Mouse (Mus musculus) monocyte, adult 59 days (primary cell): ENCODE results near the gene Golga2. TPM values are rescaled to one million over a fixed set of nuclear protein-coding genes. Genes with fewer than 3 reads are reported as not detected.

Source experiments
- total RNA-seq, 2 experiments: library from RNA; stranded (reverse); gene quantifications; one replicate each; pipeline ENCODE4 v1.2.4; 2023

Gene Golga2
- total RNA-seq = 10 to 100 TPM; 47.1 to 53.2 TPM

GRCm38 (mm10) chr2:32287334-32287840, at the start of gene Golga2:
Gene Golga2, plus strand, starts transcription at chr2:32287384.

GRCm38 (mm10) chr2:32259657-32260417, 27.3 kb upstream of the Golga2 start, which contains the start of gene Uck1:
Gene Uck1, minus strand, starts transcription at chr2:32260159.

GRCm38 (mm10) chr2:32287923-32288367, 761 bp downstream of the Golga2 start, which contains the start of gene Swi5:
Gene Swi5, minus strand, starts transcription at chr2:32288075.

GRCm38 (mm10) chr2:32352151-32353006, 65.2 kb downstream of the Golga2 start, which contains the start of gene Ciz1:
Gene Ciz1, plus strand, starts transcription at chr2:32352327.

GRCm38 (mm10) chr2:32353007-32353542, 65.9 kb downstream of the Golga2 start, which contains the start of gene Dnm1:
Gene Dnm1, minus strand, starts transcription at chr2:32353338.

Other genes with a start within 250 kb of the Golga2 start
- 10 to 100 TPM; 29.6 to 32.6 TPM for gene Fam78a, start 202.5 kb upstream of the Golga2 start, total RNA-seq
- gene Plpp7, start 191.9 kb upstream of the Golga2 start, total RNA-seq = 1 to 10 TPM in 1 of 2 experiments, under 1 TPM in 1; 0.79 to 1.9 TPM
- 10 to 100 TPM; 51.4 to 53.6 TPM for gene Prrc2b, start 136.3 kb upstream of the Golga2 start, total RNA-seq
- gene Pomt1, start 50.8 kb upstream of the Golga2 start, total RNA-seq = 10 to 100 TPM; 12.7 to 14.4 TPM
- gene Uck1, start 27.2 kb upstream of the Golga2 start, total RNA-seq = 10 to 100 TPM; 44.1 to 49.4 TPM
- 10 to 100 TPM; 72.0 to 75.6 TPM for gene Swi5, start 691 bp downstream of the Golga2 start, total RNA-seq
- gene Ciz1, start 64.9 kb downstream of the Golga2 start, total RNA-seq = 100 to 1,000 TPM in 1 of 2 experiments, 10 to 100 TPM in 1; 97.5 to 110 TPM
- under 1 TPM; 0.55 to 0.79 TPM for gene Dnm1, start 66.0 kb downstream of the Golga2 start, total RNA-seq
- gene 1110008P14Rik, start 94.6 kb downstream of the Golga2 start, total RNA-seq = 10 to 100 TPM; 17.3 to 23.5 TPM
- gene Lcn2, start 100.9 kb downstream of the Golga2 start, total RNA-seq = 1 to 10 TPM; 1.8 to 3.3 TPM
- 1 to 10 TPM; 7.3 to 9.8 TPM for gene Ptges2, start 108.5 kb downstream of the Golga2 start, total RNA-seq
- gene Naif1, start 163.1 kb downstream of the Golga2 start, total RNA-seq = 1 to 10 TPM; 6.8 to 9.2 TPM
- 10 to 100 TPM; 34.8 to 35.2 TPM for gene Slc25a25, start 164.1 kb downstream of the Golga2 start, total RNA-seq
- gene Fam102a, start 247.9 kb downstream of the Golga2 start, total RNA-seq = 10 to 100 TPM; 18.9 to 19.9 TPM